Mouse (Mus musculus) thymus, postnatal 0 days (tissue): ENCODE measurements around the gene 1700021F07Rik. TPM values are rescaled to one million over a fixed set of nuclear protein-coding genes. Genes with fewer than 3 reads are reported as not detected.

Experiments used
- DNase-seq: peaks from one replicate; pipeline ENCODE4 v3.0.0-alpha.2; 2015; ENCODE audit warnings: low spot score
- polyA plus RNA-seq: library from polyadenylated mRNA; unstranded; fragments of >200 nt; fragmentation: Nextera tagmentation; extraction: Ambion mirVana; gene quantifications from 2 replicates; pipeline ENCODE4 v1.2.1, GENCODE M21; 2015

1700021F07Rik gene
- not detected in 2 replicates for polyA plus RNA-seq

- DNase-seq: no peak
Observed at GRCm38 (mm10) chr2:173522376-173522775, at the start of gene 1700021F07Rik. Gene 1700021F07Rik (plus strand): TSS chr2:173522586.

GRCm38 (mm10) chr2:173473233-173473632, 49.2 kb upstream of the 1700021F07Rik start:
- no peak for DNase-seq

- no peak for DNase-seq
Observed at GRCm38 (mm10) chr2:173479050-173479449, 43.3 kb upstream of the 1700021F07Rik start.

- DNase-seq: no peak
Observed at GRCm38 (mm10) chr2:173484486-173484885, 37.9 kb upstream of the 1700021F07Rik start.

GRCm38 (mm10) chr2:173499612-173500011, 22.8 kb upstream of the 1700021F07Rik start:
- no peak for DNase-seq

GRCm38 (mm10) chr2:173513977-173514376, 8.4 kb upstream of the 1700021F07Rik start:
- no peak for DNase-seq

- DNase-seq: no peak
Observed at GRCm38 (mm10) chr2:173515186-173515585, 7.2 kb upstream of the 1700021F07Rik start.

GRCm38 (mm10) chr2:173516150-173516855, 6.1 kb upstream of the 1700021F07Rik start:
- no peak for DNase-seq

- no peak for DNase-seq
Observed at GRCm38 (mm10) chr2:173528493-173528892, 6.1 kb downstream of the 1700021F07Rik start.

GRCm38 (mm10) chr2:173532711-173533462, 10.5 kb downstream of the 1700021F07Rik start:
- DNase-seq: no peak

- peak; percentile 68 for DNase-seq
Observed at GRCm38 (mm10) chr2:173534581-173534980, 12.2 kb downstream of the 1700021F07Rik start.

GRCm38 (mm10) chr2:173535390-173535789, 13.0 kb downstream of the 1700021F07Rik start:
- DNase-seq: no peak

- DNase-seq: no peak
Observed at GRCm38 (mm10) chr2:173535886-173536285, 13.5 kb downstream of the 1700021F07Rik start.

GRCm38 (mm10) chr2:173539781-173540180, 17.4 kb downstream of the 1700021F07Rik start:
- no peak for DNase-seq

GRCm38 (mm10) chr2:173541748-173542147, 19.4 kb downstream of the 1700021F07Rik start:
- no peak for DNase-seq

- DNase-seq: no peak
Observed at GRCm38 (mm10) chr2:173542716-173543115, 20.3 kb downstream of the 1700021F07Rik start.

GRCm38 (mm10) chr2:173545992-173546703, 23.8 kb downstream of the 1700021F07Rik start:
- peak; percentile 84 for DNase-seq

- DNase-seq: no peak
Observed at GRCm38 (mm10) chr2:173549236-173549635, 26.9 kb downstream of the 1700021F07Rik start.

- no peak for DNase-seq
Observed at GRCm38 (mm10) chr2:173550681-173551080, 28.3 kb downstream of the 1700021F07Rik start.

GRCm38 (mm10) chr2:173553863-173554262, 31.5 kb downstream of the 1700021F07Rik start:
- DNase-seq: peak; percentile 71

- no peak for DNase-seq
Observed at GRCm38 (mm10) chr2:173558754-173559396, 36.5 kb downstream of the 1700021F07Rik start.
